Mouse (Mus musculus) hindbrain, embryonic 12.5 days (tissue): ENCODE measurements at regions not wholly inside any gene's neighbourhood (a gene's known extent, or its start where the extent isn't known, plus 50 kb on each side); places are given as distances from the start of the nearest gene placed in this dataset.
A peak's percentile ranks its signal among the peaks of the same experiment; 100 is the strongest.

Source experiments
- ATAC-seq: fragments of 200-750 bp; cut with Nextera tagmentation; 2 replicates; pipeline ENCODE4 v1.8.0; 2017; ENCODE audit warnings: moderate TSS enrichment; ENCODE audit not compliant: low FRiP score
- H3K27ac ChIP-seq: fragments of 300-500 bp; sonication (generic); 2 replicates; pipeline ENCODE4 v1.5.1; 2016; ENCODE audit warnings: mild to moderate bottlenecking
- H3K27me3 ChIP-seq: fragments of 300-500 bp; sonication (generic); 2 replicates; pipeline ENCODE4 v1.6.1; 2016; ENCODE audit warnings: mild to moderate bottlenecking
- H3K36me3 ChIP-seq: fragments of 300-500 bp; sonication (generic); 2 replicates; pipeline ENCODE4 v1.6.1; 2016; ENCODE audit warnings: mild to moderate bottlenecking
- H3K4me1 ChIP-seq: fragments of 300-500 bp; sonication (generic); 2 replicates; pipeline ENCODE4 v1.6.1; 2016
- H3K4me2 ChIP-seq: fragments of 300-500 bp; sonication (generic); replicated peaks from 2 replicates; pipeline ENCODE4 v1.6.1; 2016; ENCODE audit warnings: mild to moderate bottlenecking
- H3K4me3 ChIP-seq: fragments of 300-500 bp; sonication (generic); 2 replicates; pipeline ENCODE4 v1.5.1; 2016; ENCODE audit warnings: mild to moderate bottlenecking
- H3K9ac ChIP-seq: fragments of 300-500 bp; sonication (generic); 2 replicates; pipeline ENCODE4 v1.6.1; 2016; ENCODE audit warnings: mild to moderate bottlenecking, moderate library complexity
- H3K9me3 ChIP-seq: fragments of 300-500 bp; sonication (generic); replicated peaks from 2 replicates; pipeline ENCODE4 v1.6.1; 2016; ENCODE audit warnings: mild to moderate bottlenecking
- WGBS: fragments of 180-500 bp; shearing (Covaris S2); methylation state at CpG from one replicate; pipeline ENCODE4 v1.1.7; 2016; 5-methylcytosine and 5-hydroxymethylcytosine counted together

- Histone ChIP-seq H3K9me3 (no peaks in the 10 kb centered on the region), H3K4me2 (no peak overlapping the region), H3K9ac (no peak overlapping the region), H3K4me1 (no peaks in the 10 kb centered on the region), H3K36me3 (no peaks in the 10 kb centered on the region), H3K4me3 (no peak overlapping the region), H3K27ac (no peak overlapping the region), H3K27me3 (no peaks in the 10 kb centered on the region)
- WGBS: 56% methylated on average over 2 of the region's 2 CpGs
- ATAC-seq: no peak
Measured at GRCm38 (mm10) chr4:52265196-52265595, 173.8 kb upstream of the Smc2 start.

DNA sequence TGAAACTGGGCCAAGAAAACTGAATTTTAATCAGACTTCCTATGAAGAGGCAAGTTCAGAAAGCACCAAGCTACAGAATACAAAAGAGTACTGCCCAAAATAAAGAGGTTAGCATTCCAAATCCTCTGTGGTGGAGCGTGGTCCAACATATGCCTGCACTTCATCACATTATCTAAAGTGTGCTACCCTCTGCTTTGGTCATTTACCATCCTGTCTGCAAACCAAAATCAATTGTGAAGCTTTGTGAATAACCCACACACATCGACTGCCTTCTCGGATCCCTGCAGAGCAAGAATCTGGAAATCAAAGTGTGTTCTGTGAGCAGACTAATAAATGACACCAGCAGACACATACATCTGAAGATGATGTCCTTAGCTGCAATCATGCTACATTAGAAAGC, 156.6 kb upstream of the Smc2 start:
- Histone ChIP-seq H3K4me3 (no peak overlapping the region), H3K9ac (no peak overlapping the region), H3K27ac (no peak overlapping the region), H3K27me3 (no peaks in the 10 kb centered on the region), H3K4me2 (no peak overlapping the region), H3K4me1 (no peaks in the 10 kb centered on the region), H3K36me3 (no peaks in the 10 kb centered on the region), H3K9me3 (no peaks in the 10 kb centered on the region)
- ATAC-seq: peak; percentile 29; the same call in 1 of the 2 replicates
- 40% methylated on average over 3 of the region's 3 CpGs for WGBS

- Histone ChIP-seq H3K9me3 (no peaks in the 10 kb centered on the region), H3K4me3 (no peak overlapping the region), H3K4me2 (no peak overlapping the region), H3K9ac (no peak overlapping the region), H3K4me1 (no peaks in the 10 kb centered on the region), H3K27ac (no peak overlapping the region), H3K27me3 (no peaks in the 10 kb centered on the region), H3K36me3 (no peaks in the 10 kb centered on the region)
- no peak for ATAC-seq
- WGBS: 75% methylated on average over 2 of the region's 2 CpGs
Measured at GRCm38 (mm10) chr4:52284909-52285308, 154.1 kb upstream of the Smc2 start.

DNA sequence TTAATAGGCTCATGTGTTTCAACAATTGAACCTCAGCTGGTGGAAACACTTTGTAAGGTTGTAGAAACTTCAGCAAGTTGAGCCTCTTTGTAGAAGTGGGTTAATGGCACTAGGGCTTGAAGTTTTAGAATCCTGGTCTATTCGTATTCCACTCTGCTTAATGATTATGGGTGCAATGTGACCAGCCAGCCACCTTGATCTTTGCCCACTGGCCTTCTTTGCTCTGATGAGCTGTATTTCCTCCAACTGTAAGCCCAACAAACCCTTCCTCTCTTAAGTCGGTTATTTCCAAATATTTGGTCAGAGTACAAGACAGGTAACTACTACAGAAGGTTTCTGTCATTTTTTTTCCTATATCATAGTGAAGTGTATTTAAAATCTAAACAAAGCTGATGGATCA, 145.4 kb upstream of the Smc2 start:
- Histone ChIP-seq H3K9ac (no peak overlapping the region), H3K4me2 (no peak overlapping the region), H3K4me3 (no peak overlapping the region), H3K4me1 (no peaks in the 10 kb centered on the region), H3K27ac (no peak overlapping the region), H3K27me3 (no peaks in the 10 kb centered on the region), H3K36me3 (no peaks in the 10 kb centered on the region), H3K9me3 (no peaks in the 10 kb centered on the region)
- ATAC-seq: no peak
- 88% methylated on average over 2 of the region's 2 CpGs for WGBS

GRCm38 (mm10) chr4:52299226-52299625, 139.8 kb upstream of the Smc2 start:
- H3K27ac ChIP-seq: no peak overlapping the region
- H3K4me1 ChIP-seq: no peaks in the 10 kb centered on the region
- no peaks in the 10 kb centered on the region for H3K36me3 ChIP-seq
- ATAC-seq: no peak
- H3K4me3 ChIP-seq: no peak overlapping the region
- H3K9ac ChIP-seq: no peak overlapping the region
- no peaks in the 10 kb centered on the region for H3K27me3 ChIP-seq
- no peaks in the 10 kb centered on the region for H3K9me3 ChIP-seq
- H3K4me2 ChIP-seq: no peak overlapping the region
- WGBS: 46% methylated on average over 3 of the region's 3 CpGs

DNA sequence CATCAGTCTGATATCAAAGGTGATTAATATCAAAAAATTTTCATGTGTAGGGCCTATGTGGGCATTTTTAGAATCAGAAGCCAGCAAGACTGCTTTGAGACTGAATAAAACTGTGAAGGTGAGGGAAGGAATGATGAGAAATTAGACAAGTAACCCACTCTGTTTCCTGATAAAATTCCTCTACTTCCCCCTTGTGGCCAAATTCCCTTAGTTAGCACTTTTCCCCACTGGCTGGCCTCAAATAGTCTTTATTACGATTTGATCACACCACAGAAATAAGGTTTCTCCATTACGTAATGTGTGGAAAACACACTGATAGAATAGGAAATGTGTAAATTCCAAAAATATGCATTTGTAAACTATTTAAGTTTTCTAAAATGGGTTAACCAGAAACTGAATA, 137.4 kb upstream of the Smc2 start:
- ATAC-seq: no peak
- 77% methylated on average over 2 of the region's 2 CpGs for WGBS
- Histone ChIP-seq H3K4me2 (no peak overlapping the region), H3K36me3 (no peaks in the 10 kb centered on the region), H3K9me3 (no peaks in the 10 kb centered on the region), H3K27me3 (no peaks in the 10 kb centered on the region), H3K9ac (no peak overlapping the region), H3K4me3 (no peak overlapping the region), H3K4me1 (no peaks in the 10 kb centered on the region), H3K27ac (no peak overlapping the region)

DNA sequence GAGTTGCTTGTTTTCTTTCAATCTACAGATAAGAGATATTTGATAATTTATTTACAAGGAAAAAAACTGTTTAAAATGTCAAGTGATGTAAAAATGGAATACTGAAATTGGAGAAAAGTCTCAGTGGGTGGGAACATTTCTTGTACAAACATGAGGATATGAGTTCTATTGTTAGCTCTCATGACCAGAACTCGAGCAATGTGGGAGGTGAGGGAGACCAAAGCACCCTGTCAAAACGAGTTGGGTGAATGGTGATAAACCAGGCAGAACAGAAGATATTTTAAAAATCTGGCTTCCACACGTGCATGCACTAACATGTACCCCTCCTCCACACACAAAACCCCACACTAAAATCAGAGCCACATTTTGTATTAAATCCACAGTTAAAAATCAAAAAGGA, 114.7 kb upstream of the Smc2 start:
- Histone ChIP-seq H3K36me3 (no peaks in the 10 kb centered on the region), H3K27me3 (no peaks in the 10 kb centered on the region), H3K4me3 (no peak overlapping the region), H3K27ac (no peak overlapping the region), H3K9ac (no peak overlapping the region), H3K4me2 (no peak overlapping the region), H3K9me3 (no peaks in the 10 kb centered on the region), H3K4me1 (no peaks in the 10 kb centered on the region)
- WGBS: 59% methylated on average over 3 of the region's 3 CpGs
- no peak for ATAC-seq

DNA sequence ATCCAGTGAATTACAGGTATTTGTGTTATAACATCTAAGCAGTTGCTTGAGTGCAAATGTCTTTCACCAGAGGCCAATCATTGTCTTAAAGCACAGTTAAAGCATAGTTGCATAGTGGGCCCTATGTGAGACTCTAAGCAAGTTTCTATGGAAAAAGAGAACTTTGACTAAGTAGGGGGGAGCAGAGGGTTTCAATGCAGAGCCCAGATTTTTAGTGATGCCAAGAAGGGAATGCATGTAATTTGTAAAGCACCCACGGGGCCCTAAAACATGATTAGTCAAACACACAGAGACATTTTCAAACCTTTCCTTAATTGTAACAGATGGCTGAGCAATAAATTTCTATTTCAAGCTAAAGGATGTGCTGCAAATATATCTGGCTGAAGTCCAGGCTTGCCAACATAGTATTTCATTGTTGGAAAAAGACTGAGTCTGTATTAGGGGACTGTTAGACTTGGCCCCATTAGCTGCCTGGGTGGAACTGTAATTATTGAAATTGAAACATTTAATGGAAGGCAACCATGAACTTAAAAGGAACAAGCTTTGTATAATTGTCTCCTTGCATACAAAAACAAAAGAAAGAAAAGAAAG, 107.6 kb upstream of the Smc2 start:
- 86% methylated on average over 1 of the region's 1 CpGs for WGBS
- ATAC-seq: no peak
- H3K27me3 ChIP-seq: no peaks in the 10 kb centered on the region

GRCm38 (mm10) chr4:52336365-52337017, 102.6 kb upstream of the Smc2 start:
- Histone ChIP-seq H3K27ac (no peak overlapping the region), H3K27me3 (no peaks in the 10 kb centered on the region), H3K36me3 (no peaks in the 10 kb centered on the region), H3K4me3 (no peak overlapping the region), H3K9me3 (no peaks in the 10 kb centered on the region), H3K9ac (no peak overlapping the region), H3K4me1 (no peaks in the 10 kb centered on the region), H3K4me2 (no peak overlapping the region)
- 84% methylated on average over 4 of the region's 4 CpGs for WGBS
- ATAC-seq: no peak

More for the DNA sequence above, 107.6 kb upstream of the Smc2 start:
- Histone ChIP-seq H3K9me3 (no peaks in the 10 kb centered on the region), H3K27ac (no peak overlapping the region), H3K4me3 (no peak overlapping the region), H3K4me2 (no peak overlapping the region), H3K9ac (no peak overlapping the region), H3K36me3 (no peaks in the 10 kb centered on the region), H3K4me1 (no peaks in the 10 kb centered on the region)

- Histone ChIP-seq H3K9ac (no peak overlapping the region), H3K4me2 (no peak overlapping the region), H3K27ac (no peak overlapping the region), H3K4me3 (no peak overlapping the region), H3K36me3 (no peaks in the 10 kb centered on the region), H3K9me3 (no peaks in the 10 kb centered on the region), H3K4me1 (no peaks in the 10 kb centered on the region), H3K27me3 (no peaks in the 10 kb centered on the region)
- no peak for ATAC-seq
Measured at GRCm38 (mm10) chr4:52341245-52341644, 97.8 kb upstream of the Smc2 start.

DNA sequence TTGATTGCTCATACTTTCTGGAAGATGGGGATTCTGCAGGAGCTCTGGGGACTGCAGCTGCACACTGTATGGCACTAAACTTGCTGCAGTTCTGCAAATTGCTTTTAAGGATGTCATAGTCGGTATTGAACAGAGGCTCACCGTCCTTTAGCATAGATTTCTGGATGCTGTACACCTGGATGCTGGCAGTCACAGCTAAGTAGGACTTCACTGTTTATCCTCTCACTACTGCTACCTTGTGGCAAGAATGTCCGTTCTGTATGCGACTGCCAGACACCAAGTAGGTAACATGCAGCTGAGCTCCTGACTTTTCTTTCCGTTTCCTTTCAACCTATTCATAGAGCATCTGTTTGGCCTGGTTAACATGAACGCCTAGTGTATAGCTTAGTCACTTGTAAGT, 77.3 kb upstream of the Smc2 start:
- 68% methylated on average over 6 of the region's 6 CpGs for WGBS

DNA sequence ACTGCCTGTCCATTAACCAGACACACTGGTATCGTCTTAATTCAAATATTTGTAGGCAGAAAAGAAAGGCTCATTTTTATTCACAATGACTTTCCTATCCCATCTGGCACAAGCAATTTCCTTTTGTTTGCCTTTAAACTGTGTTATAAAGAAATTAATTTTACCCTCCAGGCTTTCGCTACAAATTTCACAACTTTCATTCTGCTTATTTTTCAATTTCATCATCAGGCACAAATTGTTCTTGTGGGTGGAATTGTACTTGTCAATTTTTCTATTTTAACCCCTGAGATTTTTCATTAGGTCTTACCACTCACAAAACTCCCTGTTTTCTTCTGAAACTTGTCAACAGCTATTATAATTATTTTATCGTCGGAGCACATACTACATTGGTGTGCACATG, 73.2 kb upstream of the Smc2 start:
- no peak overlapping the region for H3K27ac ChIP-seq
- no peak overlapping the region for H3K9ac ChIP-seq
- no peak overlapping the region for H3K4me3 ChIP-seq
- H3K4me2 ChIP-seq: no peak overlapping the region
- H3K9me3 ChIP-seq: no peaks in the 10 kb centered on the region
- ATAC-seq: no peak
- no peaks in the 10 kb centered on the region for H3K27me3 ChIP-seq
- no peaks in the 10 kb centered on the region for H3K36me3 ChIP-seq
- WGBS: 69% methylated on average over 4 of the region's 4 CpGs
- H3K4me1 ChIP-seq: no peaks in the 10 kb centered on the region

More for the DNA sequence above, 77.3 kb upstream of the Smc2 start:
- no peaks in the 10 kb centered on the region for H3K36me3 ChIP-seq
- H3K4me1 ChIP-seq: no peaks in the 10 kb centered on the region
- H3K27me3 ChIP-seq: no peaks in the 10 kb centered on the region
- ATAC-seq: no peak
- H3K4me2 ChIP-seq: no peak overlapping the region
- no peak overlapping the region for H3K4me3 ChIP-seq
- no peak overlapping the region for H3K9ac ChIP-seq
- H3K27ac ChIP-seq: no peak overlapping the region
- H3K9me3 ChIP-seq: no peaks in the 10 kb centered on the region

DNA sequence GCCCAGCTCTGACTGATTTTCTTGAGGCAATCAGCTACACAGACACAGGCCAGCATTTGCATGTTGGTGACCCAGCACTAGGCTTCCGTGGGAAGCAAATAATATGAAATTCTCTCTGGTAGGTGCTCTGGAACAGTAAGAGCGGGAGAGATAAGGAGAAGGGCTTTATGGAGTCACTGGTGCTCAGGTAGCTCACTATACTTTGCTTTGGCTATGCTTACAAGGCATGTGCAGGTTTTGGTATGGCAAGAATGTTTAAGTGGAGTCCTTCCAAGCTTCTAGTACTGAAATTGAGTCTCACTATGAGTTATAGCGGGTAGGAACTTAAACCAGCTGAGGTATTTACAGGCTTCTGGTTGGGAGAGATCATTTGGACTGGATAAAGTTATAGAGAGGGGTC, 70.5 kb upstream of the Smc2 start:
- no peaks in the 10 kb centered on the region for H3K27me3 ChIP-seq
- ATAC-seq: no peak
- no peaks in the 10 kb centered on the region for H3K9me3 ChIP-seq
- H3K4me3 ChIP-seq: no peak overlapping the region
- H3K4me1 ChIP-seq: no peaks in the 10 kb centered on the region
- no peak overlapping the region for H3K27ac ChIP-seq
- no peak overlapping the region for H3K4me2 ChIP-seq
- 84% methylated on average over 3 of the region's 3 CpGs for WGBS
- H3K36me3 ChIP-seq: no peaks in the 10 kb centered on the region
- H3K9ac ChIP-seq: no peak overlapping the region
